Mouse (Mus musculus): ENCODE results near the gene Klf13. TPM values are rescaled to one million over a fixed set of nuclear protein-coding genes. Genes with fewer than 3 reads are reported as not detected.

Klf13 gene
- polyA plus RNA-seq, 1 experiment from 2014 or later, result 23.1 TPM

- Histone ChIP-seq H3K9ac (ENCODE audit: low read depth, low read length) (no peak overlapping the region), H3K9me3 (ENCODE audit: control insufficient read depth, low read length) (peaks cover 2% of the 10 kb centered on the region; the same call in 1 of the 2 replicates), H3K36me3 (ENCODE audit: control insufficient read depth, insufficient read depth, low read length) (no peaks in the 10 kb centered on the region), H3K4me3 (ENCODE audit: low read length) (no peak overlapping the region), H3K27ac (ENCODE audit: low read length) (no peak overlapping the region), H3K4me1 (ENCODE audit: control insufficient read depth, insufficient read depth, low read length) (peaks cover 55% of the 10 kb centered on the region), H3K27me3 (replicated peaks; ENCODE audit: control insufficient read depth, insufficient read depth, low read length) (no peaks in the 10 kb centered on the region), H3K4me2 (ENCODE audit: low read depth, low read length) (no peak overlapping the region)
- ATAC-seq, result no peak
- WGBS, result 89% methylated on average over 1 of the region's 1 CpGs
Observed at GRCm38 (mm10) chr7:63922975-63923374, 15.7 kb downstream of the Klf13 start.

- peaks cover 58% of the 10 kb centered on the region for H3K4me1 ChIP-seq (ENCODE audit: control insufficient read depth, insufficient read depth, low read length)
- WGBS, result 55% methylated on average over 2 of the region's 2 CpGs
- H3K9ac ChIP-seq (ENCODE audit: low read depth, low read length), result no peak overlapping the region
- H3K4me2 ChIP-seq (ENCODE audit: low read depth, low read length), result no peak overlapping the region
- H3K27me3 ChIP-seq (replicated peaks; ENCODE audit: control insufficient read depth, insufficient read depth, low read length), result no peaks in the 10 kb centered on the region
- H3K27ac ChIP-seq (ENCODE audit: low read length), result no peak overlapping the region
- H3K9me3 ChIP-seq (ENCODE audit: control insufficient read depth, low read length), result peaks cover 2% of the 10 kb centered on the region; the same call in 1 of the 2 replicates
- no peak for ATAC-seq
- no peaks in the 10 kb centered on the region for H3K36me3 ChIP-seq (ENCODE audit: control insufficient read depth, insufficient read depth, low read length)
- no peak overlapping the region for H3K4me3 ChIP-seq (ENCODE audit: low read length)
Observed at GRCm38 (mm10) chr7:63922571-63922970, 16.1 kb downstream of the Klf13 start.

GRCm38 (mm10) chr7:63921909-63922562 is 16.7 kb downstream of the Klf13 start:
- no peaks in the 10 kb centered on the region for H3K36me3 ChIP-seq (ENCODE audit: control insufficient read depth, insufficient read depth, low read length)
- no peak overlapping the region for H3K9ac ChIP-seq (ENCODE audit: low read depth, low read length)
- H3K4me3 ChIP-seq (ENCODE audit: low read length), result no peak overlapping the region
- H3K27me3 ChIP-seq (replicated peaks; ENCODE audit: control insufficient read depth, insufficient read depth, low read length), result no peaks in the 10 kb centered on the region
- no peak for ATAC-seq
- no peak overlapping the region for H3K4me2 ChIP-seq (ENCODE audit: low read depth, low read length)
- H3K4me1 ChIP-seq (ENCODE audit: control insufficient read depth, insufficient read depth, low read length), result peaks cover 62% of the 10 kb centered on the region
- H3K9me3 ChIP-seq (ENCODE audit: control insufficient read depth, low read length), result peaks cover 2% of the 10 kb centered on the region; the same call in 1 of the 2 replicates
- H3K27ac ChIP-seq (ENCODE audit: low read length), result no peak overlapping the region
- WGBS, result 74% methylated on average over 8 of the region's 8 CpGs

- H3K4me3 ChIP-seq (ENCODE audit: low read length), result no peak overlapping the region
- H3K9ac ChIP-seq (ENCODE audit: low read depth, low read length), result no peak overlapping the region
- peaks cover 43% of the 10 kb centered on the region for H3K4me1 ChIP-seq (ENCODE audit: control insufficient read depth, insufficient read depth, low read length)
- peaks cover 2% of the 10 kb centered on the region; the same call in 1 of the 2 replicates for H3K9me3 ChIP-seq (ENCODE audit: control insufficient read depth, low read length)
- H3K36me3 ChIP-seq (ENCODE audit: control insufficient read depth, insufficient read depth, low read length), result no peaks in the 10 kb centered on the region
- H3K27ac ChIP-seq (ENCODE audit: low read length), result no peak overlapping the region
- no peak overlapping the region for H3K4me2 ChIP-seq (ENCODE audit: low read depth, low read length)
- H3K27me3 ChIP-seq (replicated peaks; ENCODE audit: control insufficient read depth, insufficient read depth, low read length), result no peaks in the 10 kb centered on the region
- ATAC-seq, result no peak
- WGBS, result 80% methylated on average over 12 of the region's 12 CpGs
Observed at GRCm38 (mm10) chr7:63918771-63919768, 19.6 kb downstream of the Klf13 start.

- no peak overlapping the region for H3K4me2 ChIP-seq (ENCODE audit: low read depth, low read length)
Observed at GRCm38 (mm10) chr7:63917693-63918092, 21.0 kb downstream of the Klf13 start.

GRCm38 (mm10) chr7:63916268-63916907 is 22.3 kb downstream of the Klf13 start, which contains the start of gene E030018B13Rik:
Gene E030018B13Rik (plus strand): TSS chr7:63916857.
- H3K4me2 ChIP-seq (ENCODE audit: low read depth, low read length), result no peak within 1 kb of the TSS
- H3K9ac ChIP-seq (ENCODE audit: low read depth, low read length), result no peak within 1 kb of the TSS
- H3K4me1 ChIP-seq (ENCODE audit: control insufficient read depth, insufficient read depth, low read length), result peaks cover 55% of the 10 kb centered on the region
- 87% methylated on average over 6 of the region's 6 CpGs for WGBS
- H3K9me3 ChIP-seq (ENCODE audit: control insufficient read depth, low read length), result no peaks in the 10 kb centered on the region
- H3K27ac ChIP-seq (ENCODE audit: low read length), result no peak within 1 kb of the TSS
- no peaks in the 10 kb centered on the region for H3K27me3 ChIP-seq (replicated peaks; ENCODE audit: control insufficient read depth, insufficient read depth, low read length)
- ATAC-seq, result no peak
- H3K36me3 ChIP-seq (ENCODE audit: control insufficient read depth, insufficient read depth, low read length), result no peaks in the 10 kb centered on the region
- no peak within 1 kb of the TSS for H3K4me3 ChIP-seq (ENCODE audit: low read length)

More at GRCm38 (mm10) chr7:63917693-63918092, 21.0 kb downstream of the Klf13 start:
- Histone ChIP-seq H3K27me3 (replicated peaks; ENCODE audit: control insufficient read depth, insufficient read depth, low read length) (no peaks in the 10 kb centered on the region), H3K27ac (ENCODE audit: low read length) (no peak overlapping the region; the same call in 1 of the 2 replicates), H3K9ac (ENCODE audit: low read depth, low read length) (no peak overlapping the region), H3K4me1 (ENCODE audit: control insufficient read depth, insufficient read depth, low read length) (peaks cover 49% of the 10 kb centered on the region), H3K4me3 (ENCODE audit: low read length) (no peak overlapping the region), H3K36me3 (ENCODE audit: control insufficient read depth, insufficient read depth, low read length) (no peaks in the 10 kb centered on the region), H3K9me3 (ENCODE audit: control insufficient read depth, low read length) (no peaks in the 10 kb centered on the region)
- WGBS, result 63% methylated on average over 6 of the region's 6 CpGs
- peak; percentile 69 for ATAC-seq

- no peak for ATAC-seq
- H3K4me2 ChIP-seq (ENCODE audit: low read depth, low read length), result no peak overlapping the region
- no peaks in the 10 kb centered on the region for H3K9me3 ChIP-seq (ENCODE audit: control insufficient read depth, low read length)
- no peaks in the 10 kb centered on the region for H3K27me3 ChIP-seq (replicated peaks; ENCODE audit: control insufficient read depth, insufficient read depth, low read length)
- no peak overlapping the region for H3K4me3 ChIP-seq (ENCODE audit: low read length)
- H3K36me3 ChIP-seq (ENCODE audit: control insufficient read depth, insufficient read depth, low read length), result no peaks in the 10 kb centered on the region
- peaks cover 59% of the 10 kb centered on the region for H3K4me1 ChIP-seq (ENCODE audit: control insufficient read depth, insufficient read depth, low read length)
- H3K27ac ChIP-seq (ENCODE audit: low read length), result no peak overlapping the region
- WGBS, result 98% methylated on average over 2 of the region's 2 CpGs
- no peak overlapping the region for H3K9ac ChIP-seq (ENCODE audit: low read depth, low read length)
Observed at GRCm38 (mm10) chr7:63914891-63915290, 23.8 kb downstream of the Klf13 start.

GRCm38 (mm10) chr7:63913724-63914692 is 24.7 kb downstream of the Klf13 start:
- Histone ChIP-seq H3K9ac (ENCODE audit: low read depth, low read length) (no peak overlapping the region), H3K27me3 (replicated peaks; ENCODE audit: control insufficient read depth, insufficient read depth, low read length) (no peaks in the 10 kb centered on the region), H3K4me3 (ENCODE audit: low read length) (no peak overlapping the region), H3K9me3 (ENCODE audit: control insufficient read depth, low read length) (no peaks in the 10 kb centered on the region), H3K4me2 (ENCODE audit: low read depth, low read length) (no peak overlapping the region), H3K36me3 (ENCODE audit: control insufficient read depth, insufficient read depth, low read length) (no peaks in the 10 kb centered on the region), H3K27ac (ENCODE audit: low read length) (peak overlapping the region; percentile 42; the same call in 1 of the 2 replicates), H3K4me1 (ENCODE audit: control insufficient read depth, insufficient read depth, low read length) (peaks cover 53% of the 10 kb centered on the region)
- 45% methylated on average over 10 of the region's 10 CpGs for WGBS
- no peak for ATAC-seq

Data from intestine, embryonic 16.5 days (tissue).